Mouse (Mus musculus) cerebellum, adult 2 months (tissue): ENCODE data around the gene Tenm2. TPM values are rescaled to one million over a fixed set of nuclear protein-coding genes. Genes with fewer than 3 reads are reported as not detected.
A peak's percentile ranks its signal among the peaks of the same experiment; 100 is the strongest.

Experiments used
- DNase-seq, 2 experiments: peaks; one replicate each; pipeline ENCODE4 v3.0.0; 2021
- H3K27ac ChIP-seq: fragments of 200-500 bp; 2 replicates; pipeline ENCODE4 v1.5.1; 2012; ENCODE audit warnings: low read length, control low read depth, inconsistent platforms; ENCODE audit not compliant: insufficient read depth
- H3K27me3 ChIP-seq: fragments of 200-500 bp; 2 replicates; pipeline ENCODE4 v1.6.1; 2012; ENCODE audit warnings: inconsistent platforms, mild to moderate bottlenecking, low read length, moderate library complexity; ENCODE audit not compliant: control insufficient read depth, insufficient read depth
- H3K4me1 ChIP-seq: fragments of 200-500 bp; 2 replicates; pipeline ENCODE4 v1.6.1; 2011; ENCODE audit warnings: low read length; ENCODE audit not compliant: control insufficient read depth, insufficient read depth
- H3K4me3 ChIP-seq: fragments of 200-500 bp; replicated peaks from 2 replicates; pipeline ENCODE3; 2011; ENCODE audit warnings: mild to moderate bottlenecking, low read depth, low read length, control low read depth; ENCODE audit not compliant: insufficient read depth
- CTCF ChIP-seq: fragments of 200-500 bp; IDR thresholded peaks from 2 replicates; pipeline ENCODE4 v1.5.1; 2011; ENCODE audit warnings: low read depth, mild to moderate bottlenecking, control low read depth, low read length, moderate library complexity, borderline replicate concordance; ENCODE audit not compliant: insufficient read depth
- POLR2A ChIP-seq: fragments of 200-500 bp; IDR thresholded peaks from 2 replicates; pipeline ENCODE4 v1.6.1; 2011; ENCODE audit warnings: low read length, control low read depth, borderline replicate concordance; ENCODE audit not compliant: insufficient read depth
- WGBS: fragments of 180-500 bp; shearing (Covaris S2); methylation state at CpG from one replicate; pipeline ENCODE4 v1.1.7; 2018; 5-methylcytosine and 5-hydroxymethylcytosine counted together
- polyA plus RNA-seq: library from polyadenylated mRNA; depleted of rRNA; stranded (reverse); fragments of >200 nt; gene quantifications from 2 replicates; pipeline ENCODE4 v1.2.3, GENCODE M21; 2012

The Tenm2 gene
- polyA plus RNA-seq, 1 experiment = 9.1 TPM

DNA sequence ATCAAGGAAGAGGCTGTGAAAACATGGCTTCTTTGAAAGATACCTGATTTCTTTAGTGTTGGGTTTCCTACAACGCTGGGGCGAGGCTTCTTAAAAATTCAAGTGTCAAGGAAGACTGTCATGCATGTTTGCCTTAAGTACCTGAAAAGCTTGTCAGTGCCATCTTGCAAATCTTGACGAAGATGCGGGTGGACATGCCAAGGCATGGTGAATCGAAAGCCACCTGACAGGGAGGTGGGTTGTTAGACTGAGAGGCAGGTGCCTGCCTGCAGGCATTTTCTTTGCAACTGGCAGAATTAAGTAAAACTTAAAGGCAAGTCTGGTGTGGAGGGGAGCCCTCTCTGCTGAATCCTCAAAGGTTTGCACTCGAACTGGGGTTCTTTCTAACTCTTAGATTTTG, 949.5 kb downstream of the Tenm2 start:
- no peak for TF ChIP-seq CTCF
- no peak for TF ChIP-seq POLR2A
- no peaks in the 10 kb centered on the region for H3K4me1 ChIP-seq
- DNase-seq = no peak
- no peak overlapping the region for H3K27ac ChIP-seq
- no peaks in the 10 kb centered on the region for H3K27me3 ChIP-seq
- 93% methylated on average over 6 of the region's 6 CpGs for WGBS
- H3K4me3 ChIP-seq = no peak overlapping the region

- no peaks in the 10 kb centered on the region for H3K4me1 ChIP-seq
- H3K4me3 ChIP-seq = no peak overlapping the region
- TF ChIP-seq POLR2A = no peak
- no peak for TF ChIP-seq CTCF
- H3K27me3 ChIP-seq = no peaks in the 10 kb centered on the region
- H3K27ac ChIP-seq = no peak overlapping the region
- no peak for DNase-seq
- WGBS = 84% methylated on average over 7 of the region's 7 CpGs
Measured at GRCm38 (mm10) chr11:36280533-36280932, 955.2 kb downstream of the Tenm2 start.

GRCm38 (mm10) chr11:36277903-36278215, 957.9 kb downstream of the Tenm2 start:
- WGBS = 94% methylated on average over 9 of the region's 9 CpGs
- TF ChIP-seq POLR2A = no peak
- TF ChIP-seq CTCF = no peak

DNA sequence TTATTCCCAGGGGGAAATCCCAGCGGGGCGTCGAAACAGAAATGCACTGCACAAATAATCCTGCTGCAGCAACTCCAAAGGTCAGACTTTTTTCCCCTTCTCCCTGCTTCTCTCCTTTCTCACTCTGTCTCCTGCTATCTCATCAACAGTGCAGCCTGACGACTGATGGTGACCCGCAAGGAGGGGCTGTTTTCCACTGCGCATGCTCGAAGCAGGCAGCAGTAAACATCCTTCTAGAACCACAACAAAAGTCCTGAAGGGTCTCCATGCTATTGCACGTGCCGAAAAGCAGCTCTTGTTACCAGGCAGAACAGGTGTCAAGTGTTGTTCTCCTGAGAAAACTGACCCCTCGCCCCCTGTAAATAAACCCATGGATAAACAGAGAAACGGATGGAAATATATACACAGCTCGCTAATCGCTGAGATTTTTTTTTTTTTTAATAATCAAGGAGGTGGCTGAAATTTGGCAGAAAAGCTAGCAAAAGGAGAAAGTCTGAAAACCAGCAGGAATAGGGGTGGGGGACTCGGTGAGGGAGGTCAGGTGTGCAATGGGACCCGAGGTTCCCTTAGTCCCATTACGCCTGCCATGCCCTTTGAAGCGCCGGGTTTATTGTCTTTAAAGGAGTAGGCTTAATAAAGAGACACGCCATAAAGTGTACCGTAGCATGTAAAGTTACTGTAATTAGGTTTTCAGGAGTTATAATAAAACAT, 958.4 kb downstream of the Tenm2 start:
- Histone ChIP-seq H3K4me3 (no peak overlapping the region), H3K4me1 (no peaks in the 10 kb centered on the region), H3K27me3 (no peaks in the 10 kb centered on the region), H3K27ac (no peak overlapping the region)
- TF ChIP-seq CTCF (no peak), POLR2A (no peak)
- DNase-seq = no peak
- WGBS = 80% methylated on average over 20 of the region's 20 CpGs

More at GRCm38 (mm10) chr11:36277903-36278215, 957.9 kb downstream of the Tenm2 start:
- DNase-seq = no peak
- no peaks in the 10 kb centered on the region for H3K4me1 ChIP-seq
- no peak overlapping the region for H3K4me3 ChIP-seq
- H3K27me3 ChIP-seq = no peaks in the 10 kb centered on the region
- no peak overlapping the region for H3K27ac ChIP-seq

DNA sequence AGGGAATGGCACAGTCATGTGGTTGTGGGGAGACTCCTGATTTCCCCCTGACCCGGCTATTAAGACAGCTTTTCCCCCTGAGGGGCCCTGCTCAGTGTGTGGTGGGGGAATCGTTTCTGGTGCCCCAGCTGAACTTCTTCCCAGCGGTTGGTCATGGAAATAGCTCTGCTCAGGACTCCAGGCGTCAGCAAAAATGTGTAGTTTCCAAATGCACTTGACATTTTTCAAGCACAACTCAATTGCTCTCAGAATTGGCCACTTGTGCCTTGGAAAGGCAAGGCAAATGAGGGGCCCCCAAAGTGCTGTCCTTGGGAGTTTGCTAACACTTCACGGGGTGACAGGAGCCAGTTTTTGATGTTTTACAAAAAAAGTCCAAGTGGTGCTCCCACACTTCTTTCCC, 959.7 kb downstream of the Tenm2 start:
- 38% methylated on average over 5 of the region's 5 CpGs for WGBS
- H3K4me1 ChIP-seq = no peaks in the 10 kb centered on the region
- H3K27me3 ChIP-seq = no peaks in the 10 kb centered on the region
- no peak for TF ChIP-seq POLR2A
- no peak for TF ChIP-seq CTCF
- no peak overlapping the region for H3K4me3 ChIP-seq
- DNase-seq = no peak
- H3K27ac ChIP-seq = no peak overlapping the region

DNA sequence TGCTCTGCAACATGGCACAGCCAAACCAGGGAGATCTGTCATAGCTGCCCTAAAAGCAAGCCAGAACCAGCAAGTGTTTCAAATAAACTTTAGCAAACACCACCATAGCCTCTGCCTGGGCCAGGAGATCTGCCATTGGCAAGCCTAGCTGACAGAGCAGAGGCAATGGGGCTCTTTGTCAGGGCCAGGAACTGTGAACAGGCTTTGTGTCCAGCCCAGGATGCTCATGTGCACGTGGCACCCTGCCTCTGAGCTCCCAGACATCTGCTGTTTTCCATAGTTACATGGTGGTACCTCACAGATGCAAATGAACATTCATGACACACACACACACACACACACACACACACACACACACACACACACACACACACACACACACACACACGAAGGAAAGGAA, 963.6 kb downstream of the Tenm2 start:
- 54% methylated on average over 2 of the region's 2 CpGs for WGBS
- no peaks in the 10 kb centered on the region for H3K27me3 ChIP-seq

DNA sequence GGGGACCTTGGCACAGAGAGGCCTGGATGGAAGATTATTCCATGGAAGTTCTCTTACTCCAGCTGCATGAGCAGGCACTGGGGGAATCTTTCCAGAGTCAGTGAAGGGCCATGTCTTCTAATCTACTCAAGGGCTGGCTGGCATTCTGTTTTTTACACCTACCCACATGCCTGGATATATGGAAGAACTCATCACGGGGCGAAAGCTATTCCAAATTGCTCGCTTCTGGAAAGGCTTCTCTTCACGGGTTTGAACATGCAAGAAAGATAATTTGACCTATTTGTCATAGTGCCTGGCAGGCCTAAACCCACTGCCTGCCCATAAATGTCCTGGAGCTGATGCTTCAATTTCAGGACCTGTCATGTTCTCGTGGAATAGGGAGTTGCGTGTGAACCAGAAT, 965.8 kb downstream of the Tenm2 start:
- WGBS = 86% methylated on average over 6 of the region's 6 CpGs
- TF ChIP-seq CTCF (no peak), POLR2A (no peak)
- DNase-seq = no peak
- no peaks in the 10 kb centered on the region for H3K27me3 ChIP-seq
- no peaks in the 10 kb centered on the region for H3K4me1 ChIP-seq
- H3K27ac ChIP-seq = no peak overlapping the region
- no peak overlapping the region for H3K4me3 ChIP-seq

More for the DNA sequence above, 963.6 kb downstream of the Tenm2 start:
- H3K4me1 ChIP-seq = no peaks in the 10 kb centered on the region
- no peak overlapping the region for H3K4me3 ChIP-seq
- no peak for DNase-seq
- H3K27ac ChIP-seq = no peak overlapping the region
- TF ChIP-seq CTCF (no peak), POLR2A (no peak)

DNA sequence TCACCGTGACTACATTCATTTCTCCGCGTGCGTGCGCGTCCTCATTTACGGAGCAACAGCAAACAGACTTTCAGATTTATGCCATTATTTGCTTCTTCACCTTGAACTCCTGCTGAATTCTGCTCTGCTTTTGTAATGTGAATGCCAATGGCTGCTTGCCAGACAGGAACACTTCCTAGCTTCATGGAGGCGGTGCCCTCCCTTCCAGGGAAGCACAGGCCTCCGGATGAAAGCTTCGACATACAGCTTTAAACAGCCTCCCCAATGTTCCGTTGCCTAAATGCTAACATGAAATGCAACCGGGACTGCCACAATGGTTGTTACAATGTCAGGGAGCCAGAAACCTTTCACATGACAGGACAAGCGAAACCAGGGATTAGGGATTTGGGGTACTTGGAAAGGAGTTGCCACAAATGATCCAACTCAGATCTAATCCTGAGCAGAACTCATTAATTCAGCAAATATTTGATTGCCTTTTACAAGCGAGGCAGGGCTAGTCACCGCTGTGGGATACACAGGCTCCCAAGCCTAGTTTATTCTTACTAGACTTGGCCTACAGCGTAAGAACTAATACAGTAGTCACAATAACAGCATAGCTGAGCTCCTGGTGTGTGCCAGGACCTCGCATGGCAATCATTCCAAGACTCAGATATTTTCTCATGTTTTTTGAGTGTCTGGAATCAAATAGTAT, 970.8 kb downstream of the Tenm2 start:
- DNase-seq = peak; percentile 31 to 50
- 45% methylated on average over 17 of the region's 17 CpGs for whole genome bisulfite sequencing
- peak overlapping the region; percentile 3 for H3K4me3 ChIP-seq
- no peak for TF ChIP-seq POLR2A
- TF ChIP-seq CTCF = no peak
- no peaks in the 10 kb centered on the region for H3K27me3 ChIP-seq
- H3K4me1 ChIP-seq = no peaks in the 10 kb centered on the region
- H3K27ac ChIP-seq = no peak overlapping the region
